Mouse (Mus musculus) thymus, adult 18-20 months (tissue): ENCODE data around the gene Atp8a1.
"Not testable (repeated sequence)": the region's sequence is repeated elsewhere in the genome, so short reads cannot be mapped to it uniquely, and the experiment has no call there.

Experiments
- DNase-seq, 2 experiments: peaks; one replicate each; pipeline ENCODE4 v3.0.0; 2022; ENCODE audit warnings: mixed read lengths in 2 of 2

The Atp8a1 gene

DNA sequence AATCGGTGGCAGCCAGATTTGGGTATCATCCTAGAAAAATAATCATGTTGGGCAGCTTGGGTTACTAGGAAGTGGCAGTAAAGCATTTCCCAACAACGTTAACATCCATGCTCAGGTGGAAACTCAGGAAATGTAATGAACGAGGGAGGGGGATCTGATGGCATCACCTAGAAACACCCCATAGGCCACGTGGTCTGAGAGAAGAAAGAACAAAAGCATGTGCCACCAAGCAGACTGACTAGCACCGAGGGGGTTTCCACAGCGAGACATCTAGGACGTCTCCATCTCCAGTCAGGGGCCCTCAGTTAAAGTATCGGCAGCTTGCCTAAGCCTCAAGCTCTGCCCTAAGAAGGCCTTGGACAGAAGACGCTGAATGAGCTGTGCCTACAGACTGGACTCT lies 21.0 kb downstream of the Atp8a1 start:
- no peak for DNase-seq

DNA sequence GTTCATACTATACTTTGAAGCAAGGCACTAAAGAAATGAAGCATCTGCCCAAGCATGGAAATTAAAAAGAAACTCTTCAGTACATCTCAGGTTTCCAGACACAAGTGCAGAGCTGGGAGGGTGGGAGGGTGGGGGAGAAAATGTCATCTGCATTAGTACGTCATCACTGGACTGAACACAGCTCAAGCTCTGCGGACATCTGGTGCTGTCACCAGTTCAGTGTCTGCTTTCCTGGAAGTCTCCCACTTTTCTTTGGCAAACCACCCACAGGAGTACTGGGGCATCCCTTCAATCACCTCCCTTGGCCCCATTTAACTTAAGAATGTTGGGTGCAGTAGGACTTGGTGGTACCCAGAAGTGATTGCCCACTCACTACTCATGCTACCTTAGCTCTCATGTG lies 22.6 kb downstream of the Atp8a1 start:
- no peak for DNase-seq

DNA sequence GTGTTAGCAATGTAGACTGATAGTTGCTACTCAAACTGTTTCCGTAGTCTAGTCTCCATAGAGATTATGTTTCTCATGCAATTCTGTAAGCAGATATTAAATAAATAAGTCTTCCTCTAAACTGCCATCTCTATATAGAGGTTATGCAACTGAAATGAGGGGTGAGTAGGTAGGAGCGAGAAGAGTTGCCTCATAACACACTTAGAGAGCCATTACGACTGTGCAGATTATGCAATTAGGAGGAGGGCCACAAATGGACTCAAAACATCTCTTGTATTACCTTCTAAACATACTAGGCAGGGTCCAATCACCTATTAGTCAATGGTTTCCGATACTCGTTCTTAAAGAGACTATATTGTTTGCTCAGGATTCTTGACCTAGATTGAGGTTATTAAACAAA lies 23.5 kb downstream of the Atp8a1 start:
- DNase-seq: no peak

DNA sequence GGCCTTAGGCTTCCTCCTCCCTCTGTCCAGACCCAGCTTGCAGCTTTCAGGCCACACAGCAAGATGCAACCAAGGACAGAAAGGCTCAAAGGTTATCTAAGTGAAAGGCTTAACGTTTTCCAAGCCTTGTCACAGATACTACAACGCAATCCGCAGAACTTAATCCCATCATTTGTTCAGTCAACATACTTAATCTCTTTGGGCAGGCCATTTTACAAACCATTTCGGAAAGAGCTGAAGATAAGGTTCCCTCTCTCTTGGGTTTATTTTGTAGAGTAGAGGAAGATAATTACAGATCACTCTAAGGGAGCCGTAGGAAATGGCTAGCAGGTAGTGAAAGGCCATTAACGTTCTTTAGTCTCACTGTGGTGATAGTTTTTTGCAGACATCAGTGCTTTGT lies 24.6 kb downstream of the Atp8a1 start:
- DNase-seq: no peak

DNA sequence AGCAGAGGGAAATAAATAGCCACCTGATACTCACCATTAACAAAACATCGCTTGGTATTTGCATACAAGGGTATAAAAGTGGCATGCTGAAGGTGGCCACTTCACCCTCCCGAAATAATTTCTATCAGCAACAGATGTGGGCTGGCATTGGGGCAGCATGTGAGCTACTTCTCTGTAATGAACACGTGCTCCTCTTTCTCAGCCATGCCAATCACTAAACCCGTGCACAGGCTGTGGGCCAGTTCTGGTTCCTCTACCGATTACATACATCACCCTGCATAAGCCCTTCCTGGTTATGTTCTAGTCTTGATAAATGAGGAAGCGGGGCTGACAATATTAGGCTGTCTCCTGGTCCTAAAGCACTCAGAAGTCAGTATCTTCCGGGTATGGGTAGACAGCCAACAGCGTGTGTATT lies 25.2 kb downstream of the Atp8a1 start:
- DNase-seq: no peak

DNA sequence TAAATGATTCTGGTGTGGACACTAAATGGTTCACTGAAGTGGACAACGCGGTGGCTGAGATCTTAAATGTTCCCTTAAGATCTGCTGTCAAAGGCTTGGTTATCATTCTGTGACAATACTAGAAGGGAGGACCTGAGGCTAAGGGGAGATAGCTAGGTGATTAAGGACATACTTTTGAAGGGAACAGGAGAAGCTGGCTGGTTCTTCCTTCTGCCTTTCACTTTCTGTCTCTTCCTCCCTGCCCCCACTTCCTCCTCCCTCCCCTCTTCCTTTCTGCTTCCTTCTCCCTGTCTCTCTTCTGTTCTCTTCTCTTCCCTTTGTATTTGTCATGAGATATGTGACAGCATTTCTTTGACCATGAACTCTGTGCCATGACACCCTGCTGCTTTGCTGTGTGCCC lies 26.0 kb downstream of the Atp8a1 start:
- no peak for DNase-seq

DNA sequence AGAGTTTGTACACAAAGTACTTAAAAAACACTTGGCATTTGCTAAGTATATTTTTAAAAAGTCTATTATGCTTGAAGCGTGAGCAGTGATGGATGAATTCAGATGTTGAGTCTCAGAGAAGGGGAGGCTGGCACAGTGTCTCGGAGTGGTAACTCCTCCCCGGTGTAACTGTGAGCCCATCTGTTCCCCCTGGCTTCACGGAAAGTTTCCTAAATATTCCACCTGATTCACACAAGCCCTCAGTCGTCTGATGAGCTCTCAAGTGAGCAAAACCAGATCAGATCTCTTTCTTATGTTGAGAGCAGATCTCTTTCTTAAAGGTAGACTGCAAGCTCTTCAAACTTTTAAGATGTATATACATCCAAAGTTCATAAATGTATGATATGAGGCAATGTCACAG lies 27.8 kb downstream of the Atp8a1 start:
- no peak for DNase-seq

DNA sequence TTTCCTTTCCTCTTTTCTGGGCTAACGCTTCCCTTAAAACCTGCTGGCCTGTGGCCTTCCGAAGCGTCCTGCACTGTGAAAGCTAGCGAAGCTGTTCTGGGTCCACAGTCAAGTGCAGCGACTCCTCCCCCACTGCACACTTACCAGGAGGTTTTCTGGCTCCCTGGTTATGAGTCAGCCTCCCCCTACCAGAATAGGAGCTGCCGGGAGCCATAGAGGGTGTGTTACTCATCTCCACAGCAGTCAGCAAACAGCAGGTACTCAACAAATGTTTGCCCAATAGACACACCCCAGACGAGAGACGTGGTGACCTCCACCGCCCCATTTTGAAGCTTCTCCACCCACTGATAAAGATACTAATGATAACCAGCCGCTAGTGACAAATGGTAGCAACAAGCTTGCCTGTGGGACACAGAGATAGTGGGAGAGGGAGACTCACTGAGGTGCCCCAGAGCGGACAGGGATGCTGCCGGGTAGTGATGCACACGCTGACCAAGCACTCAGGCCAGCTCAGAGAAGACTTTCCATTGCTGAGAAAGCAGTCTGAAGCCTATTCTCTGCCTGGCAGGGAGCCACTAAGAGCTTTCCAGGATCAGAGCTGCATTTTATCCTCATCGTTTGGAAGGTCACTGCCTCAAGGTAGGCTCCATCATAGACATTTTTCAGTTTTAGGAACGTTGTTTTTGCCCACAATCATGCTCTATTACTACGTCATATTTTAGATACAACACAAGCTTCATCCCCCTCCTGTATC lies 31.5 kb downstream of the Atp8a1 start:
- no peak for DNase-seq

DNA sequence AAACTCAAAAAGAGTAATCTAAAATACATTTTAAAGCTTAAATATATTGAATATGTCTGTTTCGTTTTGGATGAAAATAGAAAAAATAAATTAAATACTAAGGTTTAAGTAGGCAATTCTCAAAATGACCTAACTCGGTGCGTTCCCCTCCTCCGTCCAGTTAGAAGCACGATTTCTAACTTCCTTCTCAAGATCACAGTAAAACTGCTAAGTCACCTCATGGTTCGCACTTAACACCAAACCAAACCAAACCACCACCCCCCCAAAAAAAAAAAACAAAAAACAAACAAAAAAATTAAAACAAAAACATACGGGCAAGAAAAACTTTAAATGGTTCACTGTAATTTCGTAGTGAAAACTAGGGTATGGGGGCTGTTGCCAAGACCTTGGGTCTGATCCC lies 32.2 kb downstream of the Atp8a1 start:
- DNase-seq: not testable (repeated sequence)

DNA sequence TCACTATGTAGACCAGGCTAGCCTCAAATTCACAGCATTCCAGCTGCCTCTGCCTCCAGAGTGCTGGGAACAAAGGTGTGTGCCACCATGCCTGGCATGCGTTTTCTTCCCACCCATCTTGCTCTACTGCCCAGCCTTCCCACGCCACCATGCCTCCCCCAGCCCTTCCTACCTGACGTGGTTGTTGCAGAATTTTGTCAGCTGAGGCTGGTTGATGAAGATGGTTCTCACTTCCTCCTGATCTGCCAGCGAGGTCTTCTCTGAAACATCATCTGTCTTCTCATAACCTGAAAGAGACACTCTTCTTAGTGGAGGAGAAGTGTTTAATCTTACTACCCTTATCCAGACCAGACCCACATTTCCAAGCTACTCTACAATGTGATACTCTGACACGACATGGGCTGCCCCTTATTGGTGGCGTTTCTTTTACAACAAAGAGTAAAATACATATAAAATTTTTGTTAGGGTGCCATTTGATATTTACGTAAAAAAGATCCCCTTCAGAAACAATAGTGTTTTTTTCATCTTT lies 32.7 kb downstream of the Atp8a1 start:
- no peak for DNase-seq

DNA sequence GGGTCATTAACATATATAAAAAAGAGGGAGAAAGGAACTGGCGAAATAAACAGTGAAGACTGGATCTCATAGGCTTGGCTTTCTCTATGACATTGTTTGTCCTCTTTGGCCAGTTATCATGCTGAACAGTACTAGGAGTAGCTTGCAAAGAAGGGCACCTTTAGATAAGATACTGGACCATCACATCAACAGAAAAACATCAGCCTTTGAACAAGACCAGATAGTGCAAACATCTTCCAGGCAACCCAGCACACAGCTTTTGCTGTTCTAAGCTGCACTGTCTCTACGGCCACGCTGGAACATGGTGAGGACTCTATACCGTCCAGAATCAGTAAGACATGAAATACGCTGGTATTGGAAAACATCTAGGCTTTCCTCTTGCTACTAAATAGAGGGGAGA lies 33.9 kb downstream of the Atp8a1 start:
- DNase-seq: no peak

DNA sequence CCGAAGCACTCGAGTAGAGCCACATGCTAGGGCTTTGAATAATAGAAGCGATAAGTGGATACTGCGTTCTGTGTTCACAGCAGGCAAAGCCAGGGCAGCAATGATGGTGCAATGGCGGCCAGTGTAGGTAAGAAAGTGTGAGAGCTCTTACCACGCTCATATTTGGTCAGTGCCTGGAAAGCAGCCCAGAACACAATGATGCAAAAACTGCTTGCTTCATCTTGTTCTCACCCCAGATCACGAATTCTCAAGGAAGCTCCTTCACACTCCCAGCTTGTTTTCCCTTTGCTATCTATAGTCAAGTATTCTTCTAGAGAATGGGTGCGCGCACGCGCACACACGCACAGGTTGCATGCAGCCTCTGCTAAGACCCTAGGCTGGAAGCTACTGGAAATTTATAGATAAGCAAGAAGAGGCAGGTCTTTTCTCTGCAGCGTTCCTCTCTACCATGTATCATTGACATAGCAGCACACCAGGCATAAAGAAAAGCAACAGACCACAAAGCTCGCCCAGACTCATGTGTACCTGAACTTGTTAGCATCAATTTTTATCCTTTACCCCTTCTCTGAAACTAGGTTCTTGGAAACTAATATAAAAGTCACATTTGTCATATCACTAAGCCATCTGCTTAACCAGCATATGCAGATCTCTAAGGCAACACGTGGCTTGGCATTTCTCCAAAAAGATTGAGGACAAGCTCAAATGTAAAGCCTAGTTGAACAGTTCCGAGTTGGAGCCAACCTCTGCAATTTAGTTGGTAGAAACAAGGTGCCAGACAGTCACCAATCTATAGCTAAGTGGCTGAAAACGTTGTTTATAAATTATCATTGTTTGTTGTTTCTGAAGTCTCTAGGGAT lies 44.8 kb downstream of the Atp8a1 start:
- DNase-seq: no peak

DNA sequence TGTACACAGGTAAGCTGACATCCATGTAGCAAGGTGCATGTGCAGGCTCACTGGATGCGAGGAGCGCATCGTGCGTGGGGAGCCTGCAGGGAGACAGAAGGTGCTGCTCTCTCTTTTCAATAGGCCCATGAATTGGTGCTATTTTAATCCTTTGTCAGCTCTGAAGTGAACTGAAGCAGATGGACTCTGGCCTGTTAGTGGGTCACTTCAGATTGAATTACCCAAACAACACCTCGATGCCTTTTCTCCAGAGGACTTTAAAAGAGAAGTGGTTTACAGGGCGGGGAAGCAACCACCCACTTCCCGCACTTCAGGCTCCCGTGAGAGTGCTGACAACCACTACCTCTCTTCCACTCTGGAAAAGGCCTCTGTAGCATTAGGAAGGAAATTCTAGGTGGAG lies 46.4 kb downstream of the Atp8a1 start:
- DNase-seq: no peak

DNA sequence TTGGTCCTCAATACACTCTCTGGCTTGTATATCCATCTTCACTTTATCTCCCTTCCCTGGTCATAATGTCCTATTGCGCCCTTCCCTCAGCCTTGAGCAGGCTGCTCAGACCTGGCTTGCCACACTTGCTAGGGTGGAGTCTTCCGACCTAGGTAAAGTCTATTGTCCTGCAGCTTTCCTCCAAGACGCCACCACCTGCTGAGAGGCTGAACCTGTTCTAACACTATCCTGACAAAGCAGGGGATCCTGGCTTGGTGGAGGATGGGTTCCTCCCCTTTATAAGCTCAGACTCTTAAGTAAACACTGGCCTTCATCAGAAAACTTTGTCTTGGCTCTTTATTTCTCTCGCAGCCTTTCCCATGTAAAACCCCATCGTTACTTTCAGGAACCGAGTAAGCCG lies 47.4 kb downstream of the Atp8a1 start:
- DNase-seq: no peak

DNA sequence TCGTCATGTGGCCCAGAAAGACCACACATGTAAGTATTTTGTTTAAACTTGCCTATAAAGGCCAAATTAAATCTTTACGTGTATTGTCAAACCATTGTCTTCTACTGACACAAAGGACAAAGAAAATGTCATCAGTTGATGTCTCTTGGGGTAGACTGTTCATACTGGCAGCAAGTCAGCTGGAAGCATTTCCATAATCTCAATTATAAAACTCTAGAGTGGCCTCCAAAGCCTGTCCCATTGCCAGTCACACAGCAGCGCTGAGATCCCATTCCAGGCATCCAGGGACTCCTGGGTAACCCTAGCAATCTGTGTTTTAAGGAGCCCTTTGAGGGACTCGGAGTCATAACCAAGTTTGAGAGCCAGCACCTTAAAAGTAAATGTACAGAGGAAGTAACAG lies 48.9 kb downstream of the Atp8a1 start:
- DNase-seq: no peak

DNA sequence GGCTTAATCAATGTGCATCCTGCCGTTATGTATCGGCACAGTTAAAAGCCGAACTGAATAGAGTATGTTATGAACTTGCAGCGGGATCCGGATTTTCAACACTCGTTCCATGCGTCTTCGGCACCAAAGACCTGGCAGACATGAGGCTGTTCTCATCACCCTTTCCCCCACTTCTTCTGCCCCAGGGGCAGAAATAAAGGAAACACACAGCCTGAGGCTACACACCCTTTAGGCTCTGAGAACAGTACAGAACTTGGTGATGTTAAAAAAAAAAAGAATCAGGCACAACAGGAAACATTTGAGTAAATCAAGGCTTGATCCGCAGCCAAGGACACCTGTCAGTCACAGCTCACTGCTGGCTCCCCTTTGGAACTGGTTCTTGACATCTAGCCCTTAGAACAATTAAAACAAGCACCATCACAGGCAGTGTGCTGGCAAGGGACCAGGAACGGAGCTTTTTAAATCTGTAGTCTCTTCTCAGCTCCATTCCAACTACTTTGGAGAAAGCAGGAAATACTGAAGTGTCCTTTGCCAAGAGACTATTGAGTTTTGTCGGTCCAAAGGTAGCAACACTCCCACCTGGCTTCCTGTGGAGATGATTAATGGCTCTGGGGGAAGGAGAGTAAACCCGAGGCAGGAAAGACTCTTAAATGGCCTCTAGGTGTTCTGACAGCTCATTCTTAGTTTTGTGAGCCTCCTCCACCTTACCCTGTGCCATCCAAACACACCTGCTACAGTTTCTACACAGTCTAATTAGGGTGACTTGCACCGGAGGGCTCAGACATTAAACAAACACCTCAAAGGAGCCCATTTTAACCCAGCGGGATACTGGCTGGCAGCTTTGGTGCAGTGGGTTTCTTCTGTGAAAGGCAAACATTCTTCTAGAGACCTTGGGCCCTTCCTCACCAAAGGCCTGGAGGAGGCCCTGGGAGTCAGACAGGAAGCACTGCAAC lies 50.0 kb downstream of the Atp8a1 start:
- no peak for DNase-seq

DNA sequence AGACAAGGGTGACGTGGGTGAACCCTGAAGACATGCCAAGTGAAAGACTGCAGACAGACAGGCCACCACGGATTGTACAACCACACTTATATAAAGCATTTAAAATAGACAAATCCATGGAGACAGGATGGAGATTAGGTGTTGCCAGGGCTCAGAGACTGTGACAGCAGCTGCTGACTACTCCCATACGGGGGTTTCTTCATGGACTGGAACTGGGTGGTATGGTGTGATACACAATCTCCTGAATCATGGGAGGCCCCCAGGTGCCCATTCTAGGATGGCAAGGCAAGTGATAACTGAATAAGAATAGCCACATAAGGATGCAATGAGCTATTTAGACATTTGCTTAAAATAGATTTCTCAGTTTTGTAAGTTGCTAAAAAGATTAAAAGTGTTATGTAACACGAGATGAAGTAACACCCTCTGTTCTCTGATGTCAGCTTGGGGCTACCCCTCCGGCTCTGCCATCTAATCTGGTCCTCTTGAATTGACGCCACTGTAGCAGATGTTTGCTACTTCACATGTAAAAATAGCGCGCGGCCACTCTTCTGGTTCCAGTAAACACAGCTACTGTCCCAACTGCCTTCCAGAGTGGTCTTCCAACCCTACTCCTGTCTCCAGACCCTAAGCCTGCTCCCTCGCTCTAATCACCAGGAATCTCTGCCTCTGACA lies 53.0 kb downstream of the Atp8a1 start:
- DNase-seq: no peak

DNA sequence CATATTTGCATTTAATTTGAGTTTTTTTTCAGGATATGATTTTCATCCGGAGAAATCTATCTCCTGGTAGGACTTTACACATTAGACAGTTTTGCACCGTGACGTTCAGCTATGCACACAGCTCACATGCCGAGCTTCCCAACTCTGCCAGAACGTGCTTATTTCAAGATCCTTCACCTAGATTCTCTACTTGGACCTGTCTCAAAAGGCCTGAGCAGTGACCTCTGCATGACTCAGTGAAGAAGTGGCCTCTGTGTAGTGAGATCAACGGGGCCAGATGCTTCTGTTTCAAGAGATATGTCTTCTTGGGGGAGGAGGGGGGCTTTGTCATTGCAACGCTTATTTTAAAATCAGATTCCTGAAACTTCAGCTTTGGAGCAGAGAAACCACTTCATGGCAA lies 64.5 kb downstream of the Atp8a1 start:
- no peak for DNase-seq

DNA sequence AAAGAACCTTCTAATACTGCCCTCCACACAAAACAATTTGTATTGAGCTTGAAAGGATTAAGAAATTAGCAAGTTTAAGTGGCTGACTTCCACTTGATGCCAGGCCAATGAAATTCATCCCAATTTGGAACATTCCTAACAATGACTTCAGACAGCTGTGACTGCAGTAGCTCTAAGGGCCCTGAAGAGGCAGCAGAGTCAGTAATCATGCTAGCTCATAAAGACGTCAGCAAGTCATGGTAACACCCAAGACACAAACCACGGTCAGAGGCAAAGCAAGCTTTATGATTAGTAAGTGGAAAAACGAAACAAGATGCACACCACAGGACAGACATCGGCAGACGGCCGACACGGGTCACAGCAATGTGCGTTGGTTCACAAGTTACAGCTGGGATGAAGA lies 69.2 kb downstream of the Atp8a1 start:
- no peak for DNase-seq

DNA sequence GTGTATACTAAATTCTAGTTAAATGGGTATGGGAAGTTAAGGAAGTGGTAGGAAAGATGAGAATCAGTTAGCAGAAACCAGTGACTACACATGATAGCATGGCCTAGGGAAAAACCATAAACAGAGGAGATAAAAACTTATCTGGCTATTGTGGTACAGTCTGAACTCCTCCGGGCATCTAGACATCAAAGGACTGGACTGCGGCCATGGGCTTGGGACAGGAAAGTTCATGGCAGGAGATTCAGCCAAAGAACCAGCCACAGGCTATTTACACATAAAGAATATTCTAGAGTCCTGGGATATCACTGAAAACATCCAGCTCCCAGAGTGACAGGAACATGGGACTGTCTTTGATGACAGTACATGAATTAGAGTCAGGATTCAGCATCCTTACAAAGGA lies 73.0 kb downstream of the Atp8a1 start:
- no peak for DNase-seq

DNA sequence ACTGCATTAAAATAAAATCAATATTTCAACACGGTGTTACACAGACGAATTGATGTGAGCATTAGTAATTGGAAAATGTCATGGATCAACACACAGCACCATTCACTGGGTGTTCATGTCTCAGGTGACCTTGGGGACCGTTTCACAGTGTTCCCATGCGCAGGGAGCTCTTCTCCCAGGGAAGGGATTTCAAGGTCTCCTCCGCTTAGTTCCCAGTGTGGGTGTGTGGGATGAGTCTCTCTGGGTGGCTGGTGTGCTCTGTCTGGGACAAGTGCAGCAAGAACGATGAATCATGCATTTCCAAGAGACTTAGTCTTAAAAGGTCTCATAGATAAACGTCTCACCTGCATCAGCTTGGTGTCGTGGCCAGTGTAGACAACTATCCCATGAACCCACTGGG lies 78.5 kb downstream of the Atp8a1 start:
- DNase-seq: no peak

DNA sequence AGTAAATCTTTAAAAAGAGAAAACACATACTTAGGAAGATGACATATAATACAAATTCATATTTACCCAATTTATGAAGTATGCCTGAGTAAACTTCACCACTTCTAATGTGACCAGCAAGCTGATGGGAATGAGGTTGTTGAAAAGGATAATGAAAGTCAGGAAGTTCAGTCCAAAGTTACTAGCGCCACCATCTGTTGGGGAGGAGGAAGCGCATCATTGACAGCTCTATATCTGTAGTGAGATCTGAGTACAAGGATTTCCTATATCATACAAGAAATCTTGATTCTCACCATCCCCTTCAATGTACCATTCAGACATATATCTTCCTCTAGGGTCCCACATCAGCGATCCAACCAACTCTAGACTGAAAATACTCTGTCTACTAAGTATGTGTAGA lies 82.4 kb downstream of the Atp8a1 start:
- DNase-seq: no peak
